Mouse (Mus musculus): Measurements from ENCODE around the gene Adora3. TPM values are rescaled to one million over a fixed set of nuclear protein-coding genes. Genes with fewer than 3 reads are reported as not detected.

Adora3 gene
- total and polyA plus RNA-seq, 3 experiments, result 0.37 TPM; not detected in 2

DNA sequence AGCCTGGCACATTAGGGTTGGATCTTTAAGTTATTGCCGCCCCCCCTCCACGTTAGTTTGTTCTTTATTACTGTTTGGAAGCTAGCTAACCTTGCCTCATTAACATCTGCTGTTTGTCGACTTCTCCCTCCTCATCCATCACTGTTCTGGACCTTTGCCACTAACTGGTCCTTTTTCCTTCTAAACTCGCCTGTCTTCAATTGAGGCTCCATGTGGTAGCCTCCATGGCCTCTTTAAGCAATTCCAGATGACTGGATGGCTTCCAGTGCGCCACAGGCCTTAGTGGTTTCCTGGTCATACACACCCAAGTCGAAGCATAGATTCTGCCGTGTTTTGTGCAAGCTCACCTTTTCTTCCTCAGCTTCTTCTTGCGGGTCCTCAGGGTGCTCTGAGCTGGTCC is 16.9 kb upstream of the Adora3 start:
- intact Hi-C loops (cut with DNase I), result no loop called here
- 74% methylated on average over 8 of the region's 8 CpGs for WGBS
- no peak for DNase-seq
- TF ChIP-seq CTCF (IDR thresholded peaks at IDR 0.05), result no peak
- no peak for TF ChIP-seq POLR2A (IDR thresholded peaks at IDR 0.05; ENCODE audit: insufficient read depth, low read depth, low read length)
- no peak for TF ChIP-seq EP300 (IDR thresholded peaks at IDR 0.05; ENCODE audit: insufficient read depth, low read depth, low read length)
- H3K4me1 ChIP-seq (ENCODE audit: control insufficient read depth, insufficient read depth, low read length), result no peaks in the 10 kb centered on the region
- no peak overlapping the region for H3K27ac ChIP-seq
- H3K79me2 ChIP-seq (replicated peaks; ENCODE audit: control insufficient read depth, insufficient read depth, low read length), result no peaks in the 10 kb centered on the region
- no peaks in the 10 kb centered on the region for H3K36me3 ChIP-seq (ENCODE audit: control insufficient read depth, insufficient read depth, low read length)
- no peaks in the 10 kb centered on the region for H3K27me3 ChIP-seq (ENCODE audit: control insufficient read depth, insufficient read depth, low read length)
- H3K4me3 ChIP-seq, result no peak overlapping the region
- no peak overlapping the region for H3K9ac ChIP-seq (ENCODE audit: low read depth, low read length)

DNA sequence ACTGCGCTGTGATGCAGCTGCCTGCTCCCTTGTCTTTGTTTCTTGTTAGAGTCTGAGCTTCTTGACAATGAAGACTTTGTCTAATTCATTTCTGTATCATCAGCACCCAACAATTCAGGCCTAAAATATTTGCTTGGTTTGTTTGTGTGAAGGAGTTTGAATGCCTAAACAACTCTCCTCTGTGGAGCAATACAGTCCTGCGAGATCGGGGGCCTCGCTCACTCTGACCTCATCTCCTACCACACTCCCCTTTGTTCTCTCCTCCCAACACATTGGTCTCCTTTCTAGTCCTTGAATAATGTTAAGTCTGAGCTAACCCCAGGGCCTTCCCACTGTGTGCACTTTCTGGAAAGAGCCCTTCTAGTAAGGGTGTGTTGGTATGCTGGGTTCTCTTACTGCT is 15.9 kb upstream of the Adora3 start:
- no peak overlapping the region for H3K27ac ChIP-seq
- 94% methylated on average over 4 of the region's 4 CpGs for WGBS
- DNase-seq, result no peak

DNA sequence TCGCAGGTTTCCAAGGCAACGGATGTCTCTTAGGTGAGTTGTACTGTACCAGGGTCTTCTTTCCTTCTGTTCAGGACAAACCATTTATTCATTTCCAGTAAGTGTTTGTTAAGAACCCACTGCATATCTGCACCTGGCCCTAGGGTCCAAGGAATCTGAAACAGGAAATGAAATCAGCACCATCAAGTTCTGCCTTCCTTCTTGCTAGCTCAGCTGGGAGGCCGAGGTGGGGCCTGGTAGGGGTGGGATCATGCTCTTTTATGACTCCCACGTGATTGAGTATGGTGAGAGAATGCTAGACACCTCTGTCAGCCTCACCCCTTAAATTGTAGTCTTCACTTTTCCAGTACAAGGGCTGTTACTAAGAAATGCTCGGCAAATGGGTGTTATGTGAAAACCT is 13.1 kb upstream of the Adora3 start:
- Histone ChIP-seq H3K9ac (ENCODE audit: low read depth, low read length) (no peak overlapping the region), H3K27me3 (ENCODE audit: control insufficient read depth, insufficient read depth, low read length) (no peaks in the 10 kb centered on the region), H3K4me1 (ENCODE audit: control insufficient read depth, insufficient read depth, low read length) (no peaks in the 10 kb centered on the region), H3K36me3 (ENCODE audit: control insufficient read depth, insufficient read depth, low read length) (no peaks in the 10 kb centered on the region), H3K4me3 (no peak overlapping the region), H3K79me2 (replicated peaks; ENCODE audit: control insufficient read depth, insufficient read depth, low read length) (no peaks in the 10 kb centered on the region), H3K27ac (no peak overlapping the region)
- 65% methylated on average over 5 of the region's 5 CpGs for WGBS
- intact Hi-C loops (cut with DNase I), result no loop called here
- TF ChIP-seq CTCF (IDR thresholded peaks at IDR 0.05) (no peak), POLR2A (IDR thresholded peaks at IDR 0.05; ENCODE audit: insufficient read depth, low read depth, low read length) (no peak), EP300 (IDR thresholded peaks at IDR 0.05; ENCODE audit: insufficient read depth, low read depth, low read length) (no peak)
- no peak for DNase-seq

More for the DNA sequence above, 15.9 kb upstream of the Adora3 start:
- no peaks in the 10 kb centered on the region for H3K27me3 ChIP-seq (ENCODE audit: control insufficient read depth, insufficient read depth, low read length)
- H3K4me3 ChIP-seq, result no peak overlapping the region
- intact Hi-C loops (cut with DNase I), result no loop called here
- TF ChIP-seq CTCF (IDR thresholded peaks at IDR 0.05) (no peak), EP300 (IDR thresholded peaks at IDR 0.05; ENCODE audit: insufficient read depth, low read depth, low read length) (no peak), POLR2A (IDR thresholded peaks at IDR 0.05; ENCODE audit: insufficient read depth, low read depth, low read length) (no peak)
- H3K9ac ChIP-seq (ENCODE audit: low read depth, low read length), result no peak overlapping the region
- H3K4me1 ChIP-seq (ENCODE audit: control insufficient read depth, insufficient read depth, low read length), result no peaks in the 10 kb centered on the region
- no peaks in the 10 kb centered on the region for H3K79me2 ChIP-seq (replicated peaks; ENCODE audit: control insufficient read depth, insufficient read depth, low read length)
- H3K36me3 ChIP-seq (ENCODE audit: control insufficient read depth, insufficient read depth, low read length), result no peaks in the 10 kb centered on the region

DNA sequence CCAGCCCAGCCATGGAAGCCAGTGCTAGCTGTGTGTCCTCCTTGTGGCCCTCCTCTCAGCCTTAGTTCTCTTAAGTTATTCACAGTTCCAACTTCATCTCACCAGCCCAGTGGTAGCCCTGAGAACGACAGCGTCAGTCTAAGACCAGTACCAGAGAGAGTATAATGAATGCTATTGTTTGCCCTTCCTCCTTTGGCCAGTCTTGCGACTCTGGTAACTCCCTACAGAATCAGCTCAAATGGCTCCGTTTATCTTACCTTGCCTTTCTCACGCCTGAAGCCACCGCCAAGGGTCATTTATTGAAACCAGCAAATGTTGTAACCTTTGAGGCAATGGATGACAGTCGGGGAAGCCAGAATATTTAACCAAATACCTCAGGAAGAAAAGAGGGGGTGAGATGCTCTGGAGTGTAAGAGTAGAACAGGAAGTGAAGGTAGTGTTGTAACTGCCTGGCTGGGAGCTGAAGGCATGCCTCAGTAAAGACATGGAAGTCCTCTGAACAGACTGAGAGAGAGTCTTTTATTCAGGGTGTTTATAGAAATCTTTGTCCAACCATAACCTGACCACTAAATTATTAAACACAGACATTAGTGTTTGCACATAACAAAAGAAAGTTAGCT is 8.8 kb upstream of the Adora3 start:
- Histone ChIP-seq H3K4me3 (no peak overlapping the region), H3K4me1 (ENCODE audit: control insufficient read depth, insufficient read depth, low read length) (peaks cover 10% of the 10 kb centered on the region), H3K27me3 (ENCODE audit: control insufficient read depth, insufficient read depth, low read length) (no peaks in the 10 kb centered on the region), H3K79me2 (replicated peaks; ENCODE audit: control insufficient read depth, insufficient read depth, low read length) (no peaks in the 10 kb centered on the region), H3K9ac (ENCODE audit: low read depth, low read length) (no peak overlapping the region), H3K27ac (no peak overlapping the region), H3K36me3 (ENCODE audit: control insufficient read depth, insufficient read depth, low read length) (peaks cover 4% of the 10 kb centered on the region)
- WGBS, result 43% methylated on average over 7 of the region's 7 CpGs
- intact Hi-C loops (cut with DNase I), result no loop called here
- TF ChIP-seq POLR2A (IDR thresholded peaks at IDR 0.05; ENCODE audit: insufficient read depth, low read depth, low read length), result no peak
- no peak for TF ChIP-seq EP300 (IDR thresholded peaks at IDR 0.05; ENCODE audit: insufficient read depth, low read depth, low read length)
- no peak for DNase-seq

DNA sequence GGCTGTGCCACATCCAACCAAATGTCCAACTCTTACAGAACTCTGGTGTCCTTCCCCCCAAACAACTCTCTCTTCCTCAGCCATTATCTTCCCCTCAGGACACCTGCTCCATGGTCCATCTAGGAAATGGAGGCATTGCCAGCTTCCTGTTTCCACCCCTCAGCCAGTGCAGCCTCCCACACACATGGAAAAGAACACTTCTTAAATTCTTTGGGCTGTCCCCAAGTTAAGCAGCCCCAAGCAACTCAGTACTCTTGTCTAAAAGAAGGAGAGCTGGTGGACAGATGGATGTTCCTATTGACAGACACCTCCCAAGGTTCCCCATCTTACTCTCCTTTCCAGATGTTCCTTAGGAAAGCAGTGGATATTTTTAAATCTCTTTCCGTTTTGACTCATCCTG is 6.5 kb upstream of the Adora3 start:
- no peaks in the 10 kb centered on the region for H3K27me3 ChIP-seq (ENCODE audit: control insufficient read depth, insufficient read depth, low read length)
- H3K9ac ChIP-seq (ENCODE audit: low read depth, low read length), result no peak overlapping the region
- intact Hi-C loops (cut with DNase I), result no loop called here
- no peak for TF ChIP-seq EP300 (IDR thresholded peaks at IDR 0.05; ENCODE audit: insufficient read depth, low read depth, low read length)
- TF ChIP-seq CTCF (IDR thresholded peaks at IDR 0.05), result no peak
- no peak for TF ChIP-seq POLR2A (IDR thresholded peaks at IDR 0.05; ENCODE audit: insufficient read depth, low read depth, low read length)
- H3K79me2 ChIP-seq (replicated peaks; ENCODE audit: control insufficient read depth, insufficient read depth, low read length), result no peaks in the 10 kb centered on the region
- H3K4me3 ChIP-seq, result no peak overlapping the region
- no peak for DNase-seq
- no peak overlapping the region; the same call in 1 of the 2 replicates for H3K27ac ChIP-seq
- peaks cover 4% of the 10 kb centered on the region for H3K36me3 ChIP-seq (ENCODE audit: control insufficient read depth, insufficient read depth, low read length)
- WGBS, result 35% methylated on average over 1 of the region's 1 CpGs
- peaks cover 12% of the 10 kb centered on the region for H3K4me1 ChIP-seq (ENCODE audit: control insufficient read depth, insufficient read depth, low read length)

DNA sequence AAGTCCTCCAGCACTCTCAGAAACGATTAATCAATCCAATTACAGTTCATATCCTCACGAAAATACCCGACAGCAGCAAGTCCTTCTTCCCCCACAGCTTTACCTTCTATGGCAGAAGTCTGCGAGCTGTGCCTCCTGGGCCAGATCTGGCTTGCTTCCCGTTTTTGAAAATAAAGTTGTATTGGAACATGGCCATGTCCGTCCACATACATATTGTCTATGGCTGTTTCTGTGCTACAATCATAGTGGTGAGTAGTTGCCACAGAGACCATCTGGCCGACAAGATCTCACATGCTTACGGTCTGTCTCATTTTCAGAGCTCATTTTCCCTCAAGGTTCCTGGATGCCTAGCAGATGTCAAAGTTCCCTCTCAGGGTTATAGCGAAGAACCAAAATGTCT is 5.5 kb upstream of the Adora3 start:
- TF ChIP-seq POLR2A (IDR thresholded peaks at IDR 0.05; ENCODE audit: insufficient read depth, low read depth, low read length), result no peak
- no peak for TF ChIP-seq CTCF (IDR thresholded peaks at IDR 0.05)
- no peak for TF ChIP-seq EP300 (IDR thresholded peaks at IDR 0.05; ENCODE audit: insufficient read depth, low read depth, low read length)
- no peak overlapping the region for H3K9ac ChIP-seq (ENCODE audit: low read depth, low read length)
- no peak overlapping the region; the same call in 1 of the 2 replicates for H3K27ac ChIP-seq
- H3K36me3 ChIP-seq (ENCODE audit: control insufficient read depth, insufficient read depth, low read length), result peaks cover 4% of the 10 kb centered on the region
- WGBS, result 50% methylated on average over 9 of the region's 9 CpGs
- no peaks in the 10 kb centered on the region for H3K27me3 ChIP-seq (ENCODE audit: control insufficient read depth, insufficient read depth, low read length)
- DNase-seq, result no peak
- H3K79me2 ChIP-seq (replicated peaks; ENCODE audit: control insufficient read depth, insufficient read depth, low read length), result no peaks in the 10 kb centered on the region
- intact Hi-C loops (cut with DNase I), result no loop called here
- no peak overlapping the region for H3K4me3 ChIP-seq
- H3K4me1 ChIP-seq (ENCODE audit: control insufficient read depth, insufficient read depth, low read length), result peaks cover 12% of the 10 kb centered on the region

Measured in heart, adult 2 months (tissue).